Mouse (Mus musculus): ENCODE measurements around the gene Cyp2a22.
"Not testable (repeated sequence)": the region's sequence is repeated elsewhere in the genome, so short reads cannot be mapped to it uniquely, and the experiment has no call there.

Gene Cyp2a22

DNA sequence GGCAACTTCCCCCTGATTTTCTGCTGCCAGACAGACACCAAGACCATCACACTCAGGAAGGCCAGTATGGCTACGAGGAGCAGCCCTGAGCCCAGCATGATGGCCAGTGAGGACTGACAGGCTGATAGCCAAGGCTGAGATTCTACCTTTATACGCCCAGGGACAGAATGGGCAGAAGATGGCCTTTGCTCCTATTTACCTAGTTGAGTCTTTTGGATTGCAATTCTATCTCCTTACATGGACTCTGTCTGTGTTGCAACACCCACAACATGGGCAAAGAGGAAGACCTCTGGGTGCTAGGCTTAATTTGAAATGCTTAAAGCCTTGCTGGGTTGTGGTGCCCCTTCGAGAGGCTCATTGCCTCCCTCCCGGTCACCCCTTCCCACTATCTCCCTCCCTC is at the start of gene Cyp2a22:
TSS of gene Cyp2a22 (minus strand) at position 123 of the 400 bp plus-strand sequence.
- DNase-seq (ENCODE audit: extremely low spot score, low spot score), result no peak

DNA sequence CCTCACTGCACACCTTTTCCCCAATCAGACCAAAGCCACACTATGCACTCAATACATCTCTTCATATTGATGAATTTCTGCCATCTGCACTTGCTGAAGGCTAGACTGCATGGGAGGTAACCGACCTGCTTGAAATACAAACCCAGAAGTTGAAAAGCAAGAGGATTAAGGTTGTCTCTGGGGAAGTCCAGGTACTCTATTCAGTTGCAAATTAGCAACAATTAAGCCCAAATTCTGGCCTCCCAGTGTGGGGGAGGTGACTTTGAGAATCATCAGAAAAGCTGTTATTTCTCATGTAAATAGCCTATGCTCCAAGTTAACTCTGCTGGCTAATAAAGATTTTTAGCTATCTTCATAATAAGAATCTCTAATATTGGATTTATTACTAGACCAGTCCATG is 44.0 kb upstream of the Cyp2a22 start:
- not testable (repeated sequence) for DNase-seq (ENCODE audit: extremely low spot score, low spot score)

DNA sequence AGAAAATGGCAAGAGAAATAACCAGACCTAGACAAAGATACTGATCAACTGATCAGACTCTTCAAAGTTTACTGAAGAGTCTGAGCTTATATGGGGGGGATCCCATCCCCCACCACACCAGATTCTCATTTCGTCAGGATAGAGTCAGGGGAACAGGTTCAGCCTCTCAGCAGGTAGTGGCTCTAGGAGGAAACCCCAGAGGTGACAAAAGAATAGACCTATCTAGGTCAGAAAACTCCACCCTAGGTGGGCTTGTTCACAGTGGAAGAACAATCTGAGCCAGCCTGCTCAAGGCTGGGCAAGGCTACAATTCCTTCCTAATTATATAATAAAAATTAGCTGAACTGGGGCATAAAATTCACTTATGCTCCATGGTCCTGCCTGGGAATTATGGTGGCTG is 43.4 kb upstream of the Cyp2a22 start:
- DNase-seq (ENCODE audit: extremely low spot score, low spot score), result no peak

DNA sequence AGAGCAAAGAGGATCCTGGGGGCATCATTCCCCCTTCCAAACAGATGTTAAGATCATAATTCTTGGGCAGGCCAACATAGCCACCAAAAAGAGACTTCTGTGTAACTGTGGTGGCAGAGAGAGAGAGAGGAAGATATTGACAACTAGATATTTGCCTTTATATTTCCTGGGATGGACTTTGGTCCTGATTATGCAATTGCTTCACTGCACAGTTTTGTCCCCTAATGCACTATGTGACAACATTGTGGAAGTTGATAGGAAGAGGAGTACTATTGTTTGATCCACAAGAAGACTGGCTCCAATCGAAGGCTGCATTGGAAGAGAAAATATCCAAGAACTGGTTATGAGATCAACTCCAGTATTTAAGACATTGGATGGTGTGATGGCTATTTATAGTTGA is 42.8 kb upstream of the Cyp2a22 start:
- not testable (repeated sequence) for DNase-seq (ENCODE audit: extremely low spot score, low spot score)

DNA sequence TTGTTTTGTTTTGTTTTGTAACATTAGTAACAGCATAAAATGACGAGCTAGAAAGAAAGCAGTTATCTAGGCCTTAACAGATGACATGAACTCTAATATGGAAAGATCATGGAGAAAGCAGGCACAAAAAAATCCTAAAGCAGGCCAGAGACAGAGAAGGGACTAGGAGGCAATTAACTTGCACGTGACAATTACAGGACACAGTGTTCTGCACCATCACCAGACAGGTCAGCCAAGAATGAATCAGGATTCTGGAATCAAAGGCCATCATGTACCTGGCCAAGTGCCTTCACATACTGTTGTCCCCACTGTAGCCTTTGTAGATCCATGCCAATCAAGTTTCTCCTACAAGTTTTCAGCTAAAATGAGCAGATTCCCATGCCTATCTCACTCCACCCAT is 42.3 kb upstream of the Cyp2a22 start:
- not testable (repeated sequence) for DNase-seq (ENCODE audit: extremely low spot score, low spot score)

DNA sequence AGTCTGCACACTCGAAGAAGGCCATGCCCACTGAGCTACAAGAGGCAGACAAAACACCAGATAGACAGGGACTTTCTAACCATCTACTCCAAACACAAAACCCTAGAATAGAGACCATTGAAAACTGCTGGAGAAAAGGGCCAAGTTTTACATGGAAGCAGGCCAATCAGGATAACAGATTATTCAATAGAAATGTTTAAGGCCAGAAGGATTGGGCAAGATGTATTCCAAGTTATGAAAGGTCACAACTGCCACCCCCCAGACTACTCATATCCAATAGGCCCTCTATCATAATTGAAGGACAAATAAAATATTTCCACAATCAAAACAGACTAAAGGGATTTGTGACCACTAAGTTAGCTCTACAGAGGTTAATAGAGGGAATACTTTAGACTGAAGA is 23.2 kb upstream of the Cyp2a22 start:
- DNase-seq (ENCODE audit: extremely low spot score, low spot score), result not testable (repeated sequence)

DNA sequence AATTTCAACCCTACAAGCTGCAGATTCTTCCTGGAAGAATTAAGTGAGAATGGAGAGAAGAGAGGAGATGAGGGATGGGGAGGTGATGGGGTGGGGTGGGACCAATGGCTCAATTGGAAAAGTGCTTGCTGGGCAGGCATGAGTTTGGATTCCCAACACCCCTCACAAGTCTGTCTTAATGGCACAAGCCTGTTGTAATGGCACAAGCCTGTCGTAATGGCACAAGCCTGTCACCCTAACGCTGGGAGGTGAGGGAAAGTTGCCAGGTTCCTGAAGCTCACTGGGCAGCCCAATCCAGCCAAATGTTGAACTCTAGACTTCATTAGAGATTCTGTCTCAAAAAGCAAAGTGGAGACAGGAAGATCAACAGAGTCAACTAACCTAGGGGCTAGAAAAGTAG is 14.1 kb upstream of the Cyp2a22 start:
- not testable (repeated sequence) for DNase-seq (ENCODE audit: extremely low spot score, low spot score)

DNA sequence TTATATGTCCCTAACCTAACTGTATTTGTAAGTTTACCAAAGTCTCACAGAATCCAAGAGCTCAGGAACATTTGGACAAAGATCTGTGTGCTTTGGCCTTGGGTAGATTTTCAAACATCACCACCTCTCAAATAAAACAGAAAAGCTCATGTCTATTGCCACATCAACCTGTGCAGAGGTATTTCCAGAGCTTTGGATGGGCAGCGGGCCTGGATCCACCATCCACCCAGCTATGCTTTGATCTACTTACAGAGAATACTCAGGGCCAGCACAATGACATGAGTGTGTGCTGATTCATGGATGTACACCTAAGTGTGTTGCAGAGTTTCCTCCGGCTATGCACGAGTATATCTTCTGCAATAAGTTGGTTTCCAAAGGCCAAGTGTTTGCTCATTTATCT is 13.5 kb upstream of the Cyp2a22 start:
- DNase-seq (ENCODE audit: extremely low spot score, low spot score), result not testable (repeated sequence)

DNA sequence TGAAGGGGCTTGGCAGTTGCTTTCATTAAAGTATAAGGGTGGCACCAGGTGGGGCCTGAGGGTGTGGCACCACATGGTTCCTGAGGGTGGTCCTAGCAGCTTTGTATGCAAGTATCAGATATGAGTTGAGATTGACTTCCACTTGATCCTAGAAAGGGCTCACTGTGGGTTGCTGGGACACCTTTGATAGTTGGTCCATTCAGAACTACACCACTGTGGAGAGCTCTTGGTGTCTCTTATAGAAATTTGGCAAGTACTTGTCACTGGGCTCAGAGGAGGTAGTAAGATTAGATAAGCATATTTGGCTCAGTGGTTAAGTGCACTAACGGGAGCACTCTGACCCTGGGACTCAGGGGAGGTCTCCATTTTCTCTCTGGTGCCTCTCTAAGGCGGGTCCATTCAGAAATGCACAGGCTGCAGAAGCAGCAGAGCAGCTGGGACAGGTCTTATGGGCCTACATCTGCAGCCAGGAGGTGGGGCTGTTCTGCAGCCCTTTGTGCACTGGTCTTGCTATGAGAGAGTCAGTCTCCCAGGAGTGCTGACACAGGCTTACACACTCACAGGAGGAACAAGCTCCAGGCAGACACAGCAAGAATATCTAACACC is 2.2 kb upstream of the Cyp2a22 start:
- DNase-seq (ENCODE audit: extremely low spot score, low spot score), result not testable (repeated sequence)

DNA sequence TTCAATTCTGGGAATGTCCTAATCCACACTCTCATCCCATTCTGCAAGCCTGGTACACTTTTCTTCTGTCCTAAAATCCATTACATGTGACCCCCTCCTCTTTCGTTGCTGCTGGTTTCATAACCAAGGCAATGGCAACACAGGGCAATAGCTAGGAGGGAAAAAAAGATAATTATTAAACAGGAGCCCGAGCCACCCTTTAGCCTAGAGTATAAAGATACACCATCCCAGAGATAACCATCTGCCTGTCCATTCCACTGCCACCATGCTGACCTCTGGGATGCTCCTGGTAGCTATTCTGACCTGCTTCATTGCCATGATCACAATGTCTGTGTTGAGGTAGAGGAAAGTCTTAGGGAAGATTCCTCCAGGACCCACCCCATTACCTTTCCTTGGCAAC is 22.1 kb downstream of the Cyp2a22 start:
- not testable (repeated sequence) for DNase-seq (ENCODE audit: extremely low spot score, low spot score)

All from neural tube, embryonic 10.5 days (tissue).